Mouse (Mus musculus) limb, embryonic 14.5 days (tissue): ENCODE results near the gene Eln. TPM values are rescaled to one million over a fixed set of nuclear protein-coding genes. Genes with fewer than 3 reads are reported as not detected.
A peak's percentile ranks its signal among the peaks of the same experiment; 100 is the strongest.

Experiments used
- ATAC-seq: fragments of 200-750 bp; cut with Nextera tagmentation; 2 replicates; pipeline ENCODE4 v1.8.0; 2017; ENCODE audit warnings: low read depth, moderate number of reproducible peaks, moderate TSS enrichment; ENCODE audit not compliant: low FRiP score
- DNase-seq: peaks from one replicate; pipeline ENCODE4 v3.0.0-alpha.2; 2015; ENCODE audit warnings: low spot score
- H3K27ac ChIP-seq: fragments of 300-500 bp; sonication (generic); replicated peaks from 2 replicates; pipeline ENCODE4 v1.5.1; 2014; ENCODE audit warnings: low read depth, mild to moderate bottlenecking, low read length, moderate library complexity, mixed read lengths
- H3K27me3 ChIP-seq: fragments of 300-500 bp; sonication (generic); 2 replicates; pipeline ENCODE4 v1.6.1; 2014; ENCODE audit warnings: low read length, mixed read lengths; ENCODE audit not compliant: control insufficient read depth, insufficient read depth
- H3K36me3 ChIP-seq: fragments of 300-500 bp; sonication (generic); 2 replicates; pipeline ENCODE4 v1.6.1; 2014; ENCODE audit warnings: mild to moderate bottlenecking, low read length, moderate library complexity, mixed read lengths; ENCODE audit not compliant: control insufficient read depth, insufficient read depth
- H3K4me1 ChIP-seq: fragments of 300-500 bp; sonication (generic); 2 replicates; pipeline ENCODE4 v1.6.1; 2014; ENCODE audit warnings: antibody characterized with exemption, low read length, mixed read lengths; ENCODE audit not compliant: control insufficient read depth, insufficient read depth
- H3K4me2 ChIP-seq: fragments of 300-500 bp; sonication (generic); replicated peaks from 2 replicates; pipeline ENCODE4 v1.6.1; 2014; ENCODE audit warnings: low read depth, mild to moderate bottlenecking, low read length, moderate library complexity; ENCODE audit not compliant: severe bottlenecking
- H3K4me3 ChIP-seq: fragments of 300-500 bp; sonication (generic); replicated peaks from 2 replicates; pipeline ENCODE4 v1.5.1; 2014; ENCODE audit warnings: low read length
- H3K9ac ChIP-seq: fragments of 300-500 bp; sonication (generic); 2 replicates; pipeline ENCODE4 v1.6.1; 2014; ENCODE audit warnings: mild to moderate bottlenecking, low read depth, low read length, moderate library complexity; ENCODE audit not compliant: severe bottlenecking
- H3K9me3 ChIP-seq: fragments of 300-500 bp; sonication (generic); 2 replicates; pipeline ENCODE4 v1.6.1; 2016; ENCODE audit warnings: low read length; ENCODE audit not compliant: control insufficient read depth
- POLR2A ChIP-seq: fragments of 200-500 bp; IDR thresholded peaks from 2 replicates; pipeline ENCODE4 v1.8.0; 2012; ENCODE audit warnings: inconsistent platforms, mild to moderate bottlenecking, moderate library complexity, borderline replicate concordance; ENCODE audit not compliant: insufficient read depth, insufficient read length; ENCODE audit errors: extremely low read depth
- WGBS: fragments of 180-500 bp; shearing (Covaris S2); extraction: QIAGEN DNeasy Blood & Tissue Kit; methylation state at CpG from one replicate; pipeline ENCODE4 v1.1.7; 2014; 5-methylcytosine and 5-hydroxymethylcytosine counted together
- polyA plus RNA-seq, 2 experiments: library from polyadenylated mRNA; depleted of rRNA in 1 of 2; stranded (reverse) in 1 of 2; unstranded in 1 of 2; fragments of >200 nt; fragmentation: Nextera tagmentation in 1 of 2; extraction: Ambion mirVana in 1 of 2; gene quantifications; 2 replicates each; pipeline versions ENCODE4 v1.2.1 to v1.2.3; 2012 to 2014

The Eln gene
- polyA plus RNA-seq, 2 experiments, result 121 to 249 TPM

- Histone ChIP-seq H3K9ac (no peak overlapping the region), H3K27ac (no peak overlapping the region), H3K4me3 (no peak overlapping the region), H3K36me3 (no peaks in the 10 kb centered on the region), H3K4me1 (peaks cover 17% of the 10 kb centered on the region), H3K27me3 (no peaks in the 10 kb centered on the region), H3K9me3 (no peaks in the 10 kb centered on the region), H3K4me2 (no peak overlapping the region)
- no peak for TF ChIP-seq POLR2A
- no peak for ATAC-seq
- no peak for DNase-seq
These were observed 33.8 kb upstream of the Eln start for GRCm38 (mm10) chr5:134780963-134781362.

- ATAC-seq, result no peak
- no peak for TF ChIP-seq POLR2A
- 83% methylated on average over 2 of the region's 2 CpGs for WGBS
These were observed 33.0 kb upstream of the Eln start for GRCm38 (mm10) chr5:134780146-134780545.

GRCm38 (mm10) chr5:134776551-134776950 is 29.4 kb upstream of the Eln start:
- no peak for ATAC-seq
- DNase-seq, result peak; percentile 67
- Histone ChIP-seq H3K4me2 (no peak overlapping the region), H3K4me1 (peaks cover 9% of the 10 kb centered on the region), H3K9me3 (no peaks in the 10 kb centered on the region), H3K9ac (no peak overlapping the region), H3K27ac (0 out of 2 replicates have a peak overlapping the region, but pooled peaks have one; percentile 19), H3K36me3 (no peaks in the 10 kb centered on the region), H3K27me3 (no peaks in the 10 kb centered on the region), H3K4me3 (no peak overlapping the region)
- WGBS, result 14% methylated on average over 12 of the region's 12 CpGs
- TF ChIP-seq POLR2A, result no peak

More at GRCm38 (mm10) chr5:134780146-134780545, 33.0 kb upstream of the Eln start:
- H3K27ac ChIP-seq, result no peak overlapping the region
- peaks cover 12% of the 10 kb centered on the region for H3K4me1 ChIP-seq
- H3K9ac ChIP-seq, result no peak overlapping the region
- H3K27me3 ChIP-seq, result no peaks in the 10 kb centered on the region
- DNase-seq, result no peak
- H3K36me3 ChIP-seq, result no peaks in the 10 kb centered on the region
- no peak overlapping the region for H3K4me2 ChIP-seq
- no peaks in the 10 kb centered on the region for H3K9me3 ChIP-seq
- no peak overlapping the region for H3K4me3 ChIP-seq

- WGBS, result 66% methylated on average over 12 of the region's 12 CpGs
- Histone ChIP-seq H3K4me2 (no peak overlapping the region), H3K9me3 (no peaks in the 10 kb centered on the region), H3K27ac (no peak overlapping the region), H3K27me3 (no peaks in the 10 kb centered on the region), H3K4me1 (peaks cover 9% of the 10 kb centered on the region), H3K36me3 (no peaks in the 10 kb centered on the region), H3K9ac (no peak overlapping the region), H3K4me3 (no peak overlapping the region)
- peak; percentile 47; the same call in 1 of the 2 replicates for ATAC-seq
- no peak for DNase-seq
- TF ChIP-seq POLR2A, result no peak
These were observed 25.4 kb upstream of the Eln start for GRCm38 (mm10) chr5:134772522-134772921.

GRCm38 (mm10) chr5:134771750-134772149 is 24.6 kb upstream of the Eln start:
- Histone ChIP-seq H3K9me3 (no peaks in the 10 kb centered on the region), H3K36me3 (no peaks in the 10 kb centered on the region), H3K9ac (no peak overlapping the region), H3K4me3 (no peak overlapping the region), H3K4me1 (peaks cover 8% of the 10 kb centered on the region), H3K4me2 (no peak overlapping the region), H3K27me3 (no peaks in the 10 kb centered on the region), H3K27ac (no peak overlapping the region)
- ATAC-seq, result no peak
- no peak for TF ChIP-seq POLR2A
- 92% methylated on average over 3 of the region's 3 CpGs for WGBS
- no peak for DNase-seq

- DNase-seq (no peak), ATAC-seq (no peak)
- WGBS, result 79% methylated on average over 7 of the region's 7 CpGs
- TF ChIP-seq POLR2A, result no peak
- no peak overlapping the region for H3K27ac ChIP-seq
- no peak overlapping the region for H3K4me2 ChIP-seq
- no peaks in the 10 kb centered on the region for H3K27me3 ChIP-seq
- no peaks in the 10 kb centered on the region for H3K9me3 ChIP-seq
- H3K4me3 ChIP-seq, result no peak overlapping the region
- H3K36me3 ChIP-seq, result no peaks in the 10 kb centered on the region
- no peak overlapping the region for H3K9ac ChIP-seq
- peaks cover 3% of the 10 kb centered on the region; the same call in 1 of the 2 replicates for H3K4me1 ChIP-seq
These were observed 22.1 kb upstream of the Eln start for GRCm38 (mm10) chr5:134769181-134769580.
